Mouse (Mus musculus): ENCODE results near the gene Il4i1. TPM values are rescaled to one million over a fixed set of nuclear protein-coding genes. Genes with fewer than 3 reads are reported as not detected.

The Il4i1 gene
- polyA plus RNA-seq, 1 experiment from 2014 or later, result 0.78 TPM

DNA sequence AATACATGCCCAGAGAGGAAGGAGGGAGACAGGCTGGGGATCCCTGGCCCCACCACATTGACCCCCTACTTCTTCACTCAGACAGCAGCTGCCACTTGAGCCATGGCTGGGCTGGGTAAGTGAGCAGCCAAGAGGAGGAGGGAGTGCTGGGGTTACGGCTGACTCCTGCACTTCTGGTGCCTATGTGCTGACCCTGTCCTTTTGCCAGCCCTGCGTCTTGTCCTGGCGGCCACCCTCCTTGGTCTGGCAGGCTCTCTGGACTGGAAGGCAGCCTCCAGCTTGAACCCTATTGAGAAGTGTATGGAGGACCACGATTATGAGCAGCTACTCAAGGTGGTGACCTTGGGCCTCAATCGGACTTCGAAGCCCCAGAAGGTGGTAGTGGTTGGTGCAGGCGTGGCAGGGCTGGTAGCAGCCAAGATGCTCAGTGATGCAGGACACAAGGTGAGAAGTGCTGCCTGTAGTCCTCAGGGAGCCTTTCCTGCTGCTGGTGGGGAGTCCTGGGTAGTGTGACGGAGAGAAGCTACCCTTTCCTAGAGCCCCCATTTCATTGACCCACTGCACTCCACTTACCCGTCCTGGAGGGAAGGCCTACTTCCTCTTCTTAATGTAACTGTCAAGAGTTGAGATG is 20.4 kb downstream of the Il4i1 start:
- Histone ChIP-seq H3K4me3 (ENCODE audit: low read depth, low read length) (no peak overlapping the region), H3K27ac (replicated peaks; ENCODE audit: low read depth, low read length) (no peak overlapping the region), H3K9me3 (ENCODE audit: control insufficient read depth, low read length) (no peaks in the 10 kb centered on the region), H3K9ac (ENCODE audit: low read depth, low read length) (no peak overlapping the region), H3K36me3 (ENCODE audit: control insufficient read depth, insufficient read depth, low read length) (peaks cover 20% of the 10 kb centered on the region), H3K4me1 (ENCODE audit: control insufficient read depth, insufficient read depth, low read length) (peaks cover 6% of the 10 kb centered on the region), H3K27me3 (replicated peaks; ENCODE audit: control insufficient read depth, insufficient read depth, low read length) (peaks cover 24% of the 10 kb centered on the region), H3K4me2 (ENCODE audit: low read depth, low read length) (no peak overlapping the region)
- 86% methylated on average over 9 of the region's 9 CpGs for WGBS
- DNase-seq (ENCODE audit: low spot score), result no peak
- ATAC-seq (ENCODE audit: low read depth), result no peak

- ATAC-seq (ENCODE audit: low read depth), result no peak
Observed at GRCm38 (mm10) chr7:44838073-44838472, 21.9 kb downstream of the Il4i1 start.

GRCm38 (mm10) chr7:44839171-44839490 is 22.9 kb downstream of the Il4i1 start:
- Histone ChIP-seq H3K27me3 (replicated peaks; ENCODE audit: control insufficient read depth, insufficient read depth, low read length) (peaks cover 24% of the 10 kb centered on the region), H3K27ac (replicated peaks; ENCODE audit: low read depth, low read length) (no peak overlapping the region), H3K9ac (ENCODE audit: low read depth, low read length) (peak overlapping the region; percentile 56), H3K36me3 (ENCODE audit: control insufficient read depth, insufficient read depth, low read length) (peaks cover 39% of the 10 kb centered on the region), H3K4me3 (ENCODE audit: low read depth, low read length) (peak overlapping the region; percentile 36), H3K4me1 (ENCODE audit: control insufficient read depth, insufficient read depth, low read length) (peaks cover 6% of the 10 kb centered on the region), H3K4me2 (ENCODE audit: low read depth, low read length) (peak overlapping the region; percentile 62), H3K9me3 (ENCODE audit: control insufficient read depth, low read length) (no peaks in the 10 kb centered on the region)
- WGBS, result 34% methylated on average over 10 of the region's 11 CpGs
- ATAC-seq (ENCODE audit: low read depth) (0 out of 2 replicates have a peak, but pooled peaks have one; percentile 3), DNase-seq (ENCODE audit: low spot score) (no peak)

More at GRCm38 (mm10) chr7:44838073-44838472, 21.9 kb downstream of the Il4i1 start:
- Histone ChIP-seq H3K4me3 (ENCODE audit: low read depth, low read length) (no peak overlapping the region), H3K4me1 (ENCODE audit: control insufficient read depth, insufficient read depth, low read length) (peaks cover 6% of the 10 kb centered on the region), H3K4me2 (ENCODE audit: low read depth, low read length) (no peak overlapping the region), H3K27me3 (replicated peaks; ENCODE audit: control insufficient read depth, insufficient read depth, low read length) (peaks cover 24% of the 10 kb centered on the region), H3K27ac (replicated peaks; ENCODE audit: low read depth, low read length) (no peak overlapping the region), H3K36me3 (ENCODE audit: control insufficient read depth, insufficient read depth, low read length) (peaks cover 28% of the 10 kb centered on the region), H3K9ac (ENCODE audit: low read depth, low read length) (no peak overlapping the region), H3K9me3 (ENCODE audit: control insufficient read depth, low read length) (no peaks in the 10 kb centered on the region)
- DNase-seq (ENCODE audit: low spot score), result no peak
- WGBS, result 79% methylated on average over 6 of the region's 6 CpGs

GRCm38 (mm10) chr7:44839491-44840191 is 23.5 kb downstream of the Il4i1 start:
- peak overlapping the region; percentile 36 for H3K4me3 ChIP-seq (ENCODE audit: low read depth, low read length)
- ATAC-seq (ENCODE audit: low read depth) (peak; percentile 39), DNase-seq (ENCODE audit: low spot score) (peak; percentile 59)
- peaks cover 44% of the 10 kb centered on the region for H3K36me3 ChIP-seq (ENCODE audit: control insufficient read depth, insufficient read depth, low read length)
- no peaks in the 10 kb centered on the region for H3K9me3 ChIP-seq (ENCODE audit: control insufficient read depth, low read length)
- H3K9ac ChIP-seq (ENCODE audit: low read depth, low read length), result peak overlapping the region; percentile 56
- H3K27ac ChIP-seq (replicated peaks; ENCODE audit: low read depth, low read length), result no peak overlapping the region
- peaks cover 24% of the 10 kb centered on the region for H3K27me3 ChIP-seq (replicated peaks; ENCODE audit: control insufficient read depth, insufficient read depth, low read length)
- H3K4me2 ChIP-seq (ENCODE audit: low read depth, low read length), result peak overlapping the region; percentile 62
- WGBS, result 3% methylated on average over 45 of the region's 58 CpGs
- H3K4me1 ChIP-seq (ENCODE audit: control insufficient read depth, insufficient read depth, low read length), result peaks cover 6% of the 10 kb centered on the region

DNA sequence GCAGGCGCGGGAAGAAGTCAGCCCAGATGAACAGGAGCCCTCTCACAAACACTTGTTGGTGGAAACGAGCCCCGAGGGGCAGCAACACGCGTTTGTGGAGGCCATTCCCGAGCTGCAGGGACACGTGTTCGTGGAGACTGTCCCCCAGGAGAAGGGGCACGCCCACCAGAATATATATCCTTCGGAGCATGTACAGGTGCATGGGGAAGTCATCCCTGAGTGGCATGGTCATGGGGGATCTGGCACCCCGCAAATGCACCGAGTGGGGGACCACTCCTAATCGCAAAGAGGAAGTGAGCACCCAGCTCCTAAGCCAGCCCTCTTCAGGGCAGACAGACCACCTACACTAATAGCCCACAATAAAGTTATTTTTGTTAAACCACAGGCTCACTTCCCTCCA is 24.2 kb downstream of the Il4i1 start:
- peak overlapping the region; percentile 56; the same call in 1 of the 2 replicates for H3K9ac ChIP-seq (ENCODE audit: low read depth, low read length)
- 49% methylated on average over 13 of the region's 14 CpGs for WGBS

GRCm38 (mm10) chr7:44841825-44842463 is 25.8 kb downstream of the Il4i1 start:
- no peak overlapping the region for H3K4me2 ChIP-seq (ENCODE audit: low read depth, low read length)
- peaks cover 24% of the 10 kb centered on the region for H3K27me3 ChIP-seq (replicated peaks; ENCODE audit: control insufficient read depth, insufficient read depth, low read length)
- H3K9me3 ChIP-seq (ENCODE audit: control insufficient read depth, low read length), result no peaks in the 10 kb centered on the region
- H3K36me3 ChIP-seq (ENCODE audit: control insufficient read depth, insufficient read depth, low read length), result peaks cover 67% of the 10 kb centered on the region
- peaks cover 6% of the 10 kb centered on the region for H3K4me1 ChIP-seq (ENCODE audit: control insufficient read depth, insufficient read depth, low read length)
- no peak for ATAC-seq (ENCODE audit: low read depth)
- no peak overlapping the region for H3K9ac ChIP-seq (ENCODE audit: low read depth, low read length)
- DNase-seq (ENCODE audit: low spot score), result no peak
- WGBS, result 93% methylated on average over 8 of the region's 8 CpGs
- no peak overlapping the region for H3K27ac ChIP-seq (replicated peaks; ENCODE audit: low read depth, low read length)
- H3K4me3 ChIP-seq (ENCODE audit: low read depth, low read length), result no peak overlapping the region

More for the DNA sequence above, 24.2 kb downstream of the Il4i1 start:
- H3K4me1 ChIP-seq (ENCODE audit: control insufficient read depth, insufficient read depth, low read length), result peaks cover 6% of the 10 kb centered on the region
- no peak for DNase-seq (ENCODE audit: low spot score)
- no peaks in the 10 kb centered on the region for H3K9me3 ChIP-seq (ENCODE audit: control insufficient read depth, low read length)
- H3K27ac ChIP-seq (replicated peaks; ENCODE audit: low read depth, low read length), result no peak overlapping the region
- peaks cover 52% of the 10 kb centered on the region for H3K36me3 ChIP-seq (ENCODE audit: control insufficient read depth, insufficient read depth, low read length)
- H3K27me3 ChIP-seq (replicated peaks; ENCODE audit: control insufficient read depth, insufficient read depth, low read length), result peaks cover 24% of the 10 kb centered on the region
- no peak for ATAC-seq (ENCODE audit: low read depth)
- H3K4me3 ChIP-seq (ENCODE audit: low read depth, low read length), result peak overlapping the region; percentile 36; the same call in 1 of the 2 replicates
- H3K4me2 ChIP-seq (ENCODE audit: low read depth, low read length), result peak overlapping the region; percentile 62

- Histone ChIP-seq H3K9ac (ENCODE audit: low read depth, low read length) (no peak overlapping the region), H3K9me3 (ENCODE audit: control insufficient read depth, low read length) (no peaks in the 10 kb centered on the region), H3K36me3 (ENCODE audit: control insufficient read depth, insufficient read depth, low read length) (peaks cover 67% of the 10 kb centered on the region), H3K4me1 (ENCODE audit: control insufficient read depth, insufficient read depth, low read length) (peaks cover 10% of the 10 kb centered on the region), H3K27ac (replicated peaks; ENCODE audit: low read depth, low read length) (no peak overlapping the region), H3K27me3 (replicated peaks; ENCODE audit: control insufficient read depth, insufficient read depth, low read length) (peaks cover 9% of the 10 kb centered on the region), H3K4me2 (ENCODE audit: low read depth, low read length) (no peak overlapping the region), H3K4me3 (ENCODE audit: low read depth, low read length) (no peak overlapping the region)
- WGBS, result 94% methylated on average over 10 of the region's 10 CpGs
- DNase-seq (ENCODE audit: low spot score) (no peak), ATAC-seq (ENCODE audit: low read depth) (no peak)
Observed at GRCm38 (mm10) chr7:44845006-44845405, 28.8 kb downstream of the Il4i1 start.

DNA sequence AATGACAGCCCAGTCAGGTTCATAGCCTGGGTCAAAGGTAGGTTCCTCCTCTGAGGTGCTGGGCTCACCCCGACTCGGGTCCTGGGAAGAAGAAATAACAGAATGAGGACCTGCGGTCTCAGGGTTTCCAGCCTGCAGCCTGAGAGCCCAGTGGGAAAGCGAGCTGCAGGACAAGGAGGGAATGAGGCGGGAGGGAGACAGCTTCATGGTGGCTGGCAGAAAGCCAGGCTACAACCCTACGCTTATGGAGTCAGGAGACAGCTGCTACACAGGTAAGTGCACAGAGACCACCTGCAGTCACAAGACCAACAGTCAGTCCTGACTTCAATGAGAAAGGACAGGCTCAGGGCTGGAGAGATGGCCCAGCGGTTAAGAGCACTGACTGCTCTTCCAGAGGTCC is 30.6 kb downstream of the Il4i1 start:
- peaks cover 57% of the 10 kb centered on the region for H3K36me3 ChIP-seq (ENCODE audit: control insufficient read depth, insufficient read depth, low read length)
- ATAC-seq (ENCODE audit: low read depth), result no peak
- no peak overlapping the region for H3K4me3 ChIP-seq (ENCODE audit: low read depth, low read length)
- no peak overlapping the region for H3K27ac ChIP-seq (replicated peaks; ENCODE audit: low read depth, low read length)
- WGBS, result 91% methylated on average over 7 of the region's 7 CpGs
- peaks cover 14% of the 10 kb centered on the region for H3K4me1 ChIP-seq (ENCODE audit: control insufficient read depth, insufficient read depth, low read length)
- no peaks in the 10 kb centered on the region for H3K27me3 ChIP-seq (replicated peaks; ENCODE audit: control insufficient read depth, insufficient read depth, low read length)
- no peaks in the 10 kb centered on the region for H3K9me3 ChIP-seq (ENCODE audit: control insufficient read depth, low read length)
- 0 out of 2 replicates have a peak overlapping the region, but pooled peaks have one; percentile 23 for H3K9ac ChIP-seq (ENCODE audit: low read depth, low read length)
- no peak for DNase-seq (ENCODE audit: low spot score)
- H3K4me2 ChIP-seq (ENCODE audit: low read depth, low read length), result no peak overlapping the region

Data from embryonic facial prominence, embryonic 14.5 days (tissue).